Mouse (Mus musculus): ENCODE measurements around the gene Cyp2s1.

GRCm38 (mm10) chr7:25794775-25795174 lies 21.9 kb downstream of the Cyp2s1 start:
- TF ChIP-seq POLR2A (IDR thresholded peaks at IDR 0.05; ENCODE audit: borderline replicate concordance, control insufficient read depth, low read depth, low read length) (no peak), CTCF (IDR thresholded peaks at IDR 0.05; ENCODE audit: control insufficient read depth, insufficient read depth, low read length) (no peak)

All from bone marrow, adult 2 months (tissue).